Mouse (Mus musculus) MEL (cell line): ENCODE measurements around the gene Pck2. TPM values are rescaled to one million over a fixed set of nuclear protein-coding genes. Genes with fewer than 3 reads are reported as not detected.

Source experiments
- DNase-seq: peaks from one replicate; pipeline ENCODE4 v3.0.0; 2011; ENCODE audit warnings: low read depth, low spot score
- H3K27ac ChIP-seq: 2 replicates; pipeline ENCODE4 v1.5.1; 2012; ENCODE audit warnings: low read depth, mild to moderate bottlenecking, control low read depth, low read length, moderate library complexity; ENCODE audit not compliant: control insufficient read depth
- H3K27me3 ChIP-seq, 2 experiments: fragments of 150-350 bp in 1 of 2; sonication (generic) in 1 of 2; 2 replicates each; pipeline ENCODE4 v1.6.1; 2012; ENCODE audit warnings: low read length in 2 of 2, mild to moderate bottlenecking in 2 of 2, improper control_type of control experiment in 1 of 2, moderate library complexity in 1 of 2; ENCODE audit not compliant: insufficient read depth in 2 of 2, control insufficient read depth in 1 of 2
- H3K36me3 ChIP-seq, 2 experiments: 2 replicates each; pipeline ENCODE4 v1.6.1; 2012 to 2014; ENCODE audit warnings: low read length in 2 of 2, improper control_type of control experiment in 1 of 2, inconsistent platforms in 1 of 2, mild to moderate bottlenecking in 1 of 2; ENCODE audit not compliant: insufficient read depth in 2 of 2, control insufficient read depth in 1 of 2
- H3K4me1 ChIP-seq, 2 experiments: fragments of 150-350 bp in 1 of 2; sonication (generic) in 1 of 2; 2 replicates each; pipeline ENCODE4 v1.6.1; 2012; ENCODE audit warnings: low read length in 2 of 2, improper control_type of control experiment in 1 of 2, mild to moderate bottlenecking in 1 of 2; ENCODE audit not compliant: insufficient read depth in 2 of 2, control insufficient read depth in 1 of 2
- H3K4me3 ChIP-seq, 2 experiments: fragments of 150-350 bp in 1 of 2; sonication (generic) in 1 of 2; 2 replicates each; pipeline ENCODE4 v1.5.1; 2012; ENCODE audit warnings: low read depth in 2 of 2, low read length in 2 of 2, mild to moderate bottlenecking in 2 of 2, moderate library complexity in 2 of 2, control low read depth in 1 of 2, improper control_type of control experiment in 1 of 2; ENCODE audit not compliant: control insufficient read depth in 1 of 2, insufficient read depth in 1 of 2
- H3K79me2 ChIP-seq: 2 replicates; pipeline ENCODE4 v1.6.1; 2012; ENCODE audit warnings: mild to moderate bottlenecking, low read length, moderate library complexity; ENCODE audit not compliant: control insufficient read depth, poor library complexity, insufficient read depth
- H3K9ac ChIP-seq: 2 replicates; pipeline ENCODE4 v1.6.1; 2012; ENCODE audit warnings: low read depth, mild to moderate bottlenecking, control low read depth, low read length, moderate library complexity; ENCODE audit not compliant: control insufficient read depth, poor library complexity, severe bottlenecking
- H3K9me3 ChIP-seq: fragments of 150-350 bp; sonication (generic); replicated peaks from 2 replicates; pipeline ENCODE4 v1.6.1; 2012; ENCODE audit warnings: mild to moderate bottlenecking, low read length, improper control_type of control experiment, moderate library complexity; ENCODE audit not compliant: insufficient read depth
- BHLHE40 ChIP-seq: IDR thresholded peaks from 2 replicates; pipeline ENCODE4 v1.6.1; 2012; ENCODE audit warnings: low read depth, mild to moderate bottlenecking, inconsistent platforms, low read length, improper control_type of control experiment, borderline replicate concordance
- CHD1 ChIP-seq: IDR thresholded peaks from 2 replicates; pipeline ENCODE4 v1.6.1; 2012; ENCODE audit warnings: low read depth, mild to moderate bottlenecking, inconsistent platforms, low read length, improper control_type of control experiment
- CHD2 ChIP-seq: IDR thresholded peaks from 2 replicates; pipeline ENCODE4 v1.6.1; 2011; ENCODE audit warnings: low read length, improper control_type of control experiment
- CTCF ChIP-seq, 3 experiments: IDR thresholded peaks in 2 of 3; conservative IDR thresholded peaks in 1 of 3; 2 replicates each; pipeline ENCODE4 v1.5.1; 2011 to 2012; ENCODE audit warnings: low read length in 3 of 3, low read depth in 2 of 3, mild to moderate bottlenecking in 2 of 3, improper control_type of control experiment in 1 of 3, inconsistent platforms in 1 of 3, mixed read lengths in 1 of 3, moderate library complexity in 1 of 3; ENCODE audit not compliant: control insufficient read depth in 1 of 3, insufficient read depth in 1 of 3, poor library complexity in 1 of 3, severe bottlenecking in 1 of 3
- E2F4 ChIP-seq: IDR thresholded peaks from 2 replicates; pipeline ENCODE4 v1.6.1; 2011; ENCODE audit warnings: low read depth, low read length, improper control_type of control experiment, borderline replicate concordance
- ELF1 ChIP-seq: IDR thresholded peaks from 2 replicates; pipeline ENCODE4 v1.6.1; 2014; ENCODE audit warnings: low read depth, mild to moderate bottlenecking, inconsistent platforms, low read length, improper control_type of control experiment, moderate library complexity
- EP300 ChIP-seq, 2 experiments: IDR thresholded peaks; 2 replicates each; pipeline ENCODE4 v1.6.1; 2011; ENCODE audit warnings: improper control_type of control experiment in 2 of 2, low read length in 2 of 2, low read depth in 1 of 2, mild to moderate bottlenecking in 1 of 2
- ETS1 ChIP-seq: IDR thresholded peaks from 2 replicates; pipeline ENCODE4 v1.6.1; 2012; ENCODE audit warnings: low read depth, mild to moderate bottlenecking, inconsistent platforms, low read length, improper control_type of control experiment, moderate library complexity
- GATA1 ChIP-seq: IDR thresholded peaks from 2 replicates; pipeline ENCODE4 v1.6.1; 2011; ENCODE audit warnings: low read depth, low read length, improper control_type of control experiment
- HCFC1 ChIP-seq: IDR thresholded peaks from 2 replicates; pipeline ENCODE4 v1.6.1; 2012; ENCODE audit warnings: low read depth, mild to moderate bottlenecking, inconsistent platforms, low read length, improper control_type of control experiment, moderate library complexity
- JUND ChIP-seq: IDR thresholded peaks from 2 replicates; pipeline ENCODE4 v1.6.1; 2011; ENCODE audit warnings: low read depth, mild to moderate bottlenecking, improper control_type of control experiment, low read length
- MAX ChIP-seq: IDR thresholded peaks from 2 replicates; pipeline ENCODE4 v1.6.1; 2011; ENCODE audit warnings: low read length, improper control_type of control experiment
- MEF2A ChIP-seq: IDR thresholded peaks from 2 replicates; pipeline ENCODE4 v1.6.1; 2014; ENCODE audit warnings: low read depth, mild to moderate bottlenecking, inconsistent platforms, low read length, improper control_type of control experiment; ENCODE audit not compliant: poor library complexity, insufficient replicate concordance, severe bottlenecking; ENCODE audit errors: extremely low read depth
- MXI1 ChIP-seq: IDR thresholded peaks from 2 replicates; pipeline ENCODE4 v1.6.1; 2011; ENCODE audit warnings: mild to moderate bottlenecking, low read depth, low read length, improper control_type of control experiment
- MYB ChIP-seq: IDR thresholded peaks from 2 replicates; pipeline ENCODE4 v1.6.1; 2011; ENCODE audit warnings: mild to moderate bottlenecking, low read depth, low read length, improper control_type of control experiment
- MYC ChIP-seq: IDR thresholded peaks from 2 replicates; pipeline ENCODE4 v1.6.1; 2011; ENCODE audit warnings: low read depth, mild to moderate bottlenecking, low read length, improper control_type of control experiment, moderate library complexity
- NRF1 ChIP-seq: IDR thresholded peaks from 2 replicates; pipeline ENCODE4 v1.6.1; 2014; ENCODE audit warnings: low read depth, mild to moderate bottlenecking, inconsistent platforms, low read length, improper control_type of control experiment, moderate library complexity; ENCODE audit not compliant: poor library complexity, insufficient read depth, severe bottlenecking
- POLR2A ChIP-seq, 2 experiments: IDR thresholded peaks; 2 replicates each; pipeline ENCODE4 v1.6.1; 2011 to 2012; ENCODE audit warnings: low read length in 2 of 2, mild to moderate bottlenecking in 2 of 2, control low read depth in 1 of 2, improper control_type of control experiment in 1 of 2, low read depth in 1 of 2, moderate library complexity in 1 of 2; ENCODE audit not compliant: control insufficient read depth in 1 of 2, insufficient read depth in 1 of 2, poor library complexity in 1 of 2
- POLR2AphosphoS5 ChIP-seq: IDR thresholded peaks from 2 replicates; pipeline ENCODE4 v1.6.1; 2012; ENCODE audit warnings: low read depth, borderline replicate concordance, mild to moderate bottlenecking, inconsistent platforms, low read length, moderate library complexity, mixed read lengths
- RAD21 ChIP-seq: IDR thresholded peaks from 2 replicates; pipeline ENCODE4 v1.6.1; 2011; ENCODE audit warnings: mild to moderate bottlenecking, low read depth, low read length, improper control_type of control experiment
- SIN3A ChIP-seq: IDR thresholded peaks from 2 replicates; pipeline ENCODE4 v1.6.1; 2012; ENCODE audit warnings: low read length, improper control_type of control experiment, inconsistent platforms
- TAL1 ChIP-seq: IDR thresholded peaks from 2 replicates; pipeline ENCODE4 v1.6.1; 2012; ENCODE audit warnings: mild to moderate bottlenecking, inconsistent platforms, low read length, moderate library complexity, mixed read lengths
- UBTF ChIP-seq: IDR thresholded peaks from 2 replicates; pipeline ENCODE4 v1.6.1; 2012; ENCODE audit warnings: low read depth, mild to moderate bottlenecking, inconsistent platforms, low read length, improper control_type of control experiment, moderate library complexity, borderline replicate concordance; ENCODE audit not compliant: insufficient read depth
- USF1 ChIP-seq: IDR thresholded peaks from 2 replicates; pipeline ENCODE4 v1.6.1; 2014; ENCODE audit warnings: low read depth, mild to moderate bottlenecking, inconsistent platforms, low read length, improper control_type of control experiment, moderate library complexity
- USF2 ChIP-seq, 2 experiments: IDR thresholded peaks; 2 replicates each; pipeline ENCODE4 v1.6.1; 2011 to 2012; ENCODE audit warnings: improper control_type of control experiment in 2 of 2, low read length in 2 of 2, borderline replicate concordance in 1 of 2, inconsistent platforms in 1 of 2, low read depth in 1 of 2, mild to moderate bottlenecking in 1 of 2; ENCODE audit not compliant: insufficient read depth in 1 of 2
- ZC3H11A ChIP-seq: IDR thresholded peaks from 2 replicates; pipeline ENCODE4 v1.6.1; 2012; ENCODE audit warnings: low read depth, mild to moderate bottlenecking, inconsistent platforms, low read length, improper control_type of control experiment
- ZKSCAN1 ChIP-seq: IDR thresholded peaks from 2 replicates; pipeline ENCODE4 v1.6.1; 2012; ENCODE audit warnings: low read depth, mild to moderate bottlenecking, inconsistent platforms, low read length, improper control_type of control experiment, moderate library complexity
- ZNF384 ChIP-seq: IDR thresholded peaks from 2 replicates; pipeline ENCODE4 v1.6.1; 2012; ENCODE audit warnings: low read depth, mild to moderate bottlenecking, inconsistent platforms, low read length, improper control_type of control experiment
- polyA plus RNA-seq, 2 experiments: library from polyadenylated mRNA; stranded (reverse) in 1 of 2; unstranded in 1 of 2; fragments of >175 nt in 1 of 2; fragments of >200 nt in 1 of 2; gene quantifications; 2 replicates each; pipeline versions ENCODE4 v1.2.1 to v1.2.4; 2012; ENCODE audit warnings: low replicate concordance in 2 of 2, low read depth in 1 of 2; ENCODE audit not compliant: insufficient read length in 2 of 2, insufficient read depth in 1 of 2, missing spikeins in 1 of 2
- total RNA-seq: library from RNA; depleted of rRNA; stranded (reverse); fragments of 300-350 nt; gene quantifications from 2 replicates; pipeline ENCODE4 v1.2.3, GENCODE M21; 2012

Pck2 gene
- total and polyA plus RNA-seq, 3 experiments, result 17.0 to 103 (median 63.7) TPM

GRCm38 (mm10) chr14:55576376-55576775, 36.3 kb downstream of the Pck2 start:
- Histone ChIP-seq H3K27ac (no peak overlapping the region), H3K36me3 (peaks cover 0 to 5% of the 10 kb centered on the region in 2 experiments; a peak in 2 of 4 replicates), H3K9ac (no peak overlapping the region), H3K4me1 (peaks cover 3 to 11% of the 10 kb centered on the region in 2 experiments; a peak in 3 of 4 replicates), H3K27me3 (no peaks in the 10 kb centered on the region), H3K79me2 (peaks cover 4% of the 10 kb centered on the region), H3K4me3 (no peak overlapping the region), H3K9me3 (no peaks in the 10 kb centered on the region)
- TF ChIP-seq HCFC1 (no peak), ZNF384 (no peak), POLR2AphosphoS5 (no peak), SIN3A (no peak), MAX (no peak), ZC3H11A (no peak), POLR2A (IDR thresholded peaks at IDR 0.05; ENCODE audit: control insufficient read depth in 1 of 2, insufficient read depth in 1 of 2, low read depth in 1 of 2, low read length in 2 of 2, poor library complexity in 1 of 2) (no peak), CTCF (IDR thresholded peaks at IDR 0.05 in 2 of 3, conservative IDR thresholded peaks at IDR 0.05 in 1 of 3; ENCODE audit: control insufficient read depth in 1 of 3, insufficient read depth in 1 of 3, low read depth in 2 of 3, low read length in 3 of 3, poor library complexity in 1 of 3, severe bottlenecking in 1 of 3) (no peak), EP300 (IDR thresholded peaks at IDR 0.05; ENCODE audit: low read depth in 1 of 2, low read length in 2 of 2) (no peak), TAL1 (no peak), ZKSCAN1 (no peak)
- DNase-seq, result no peak

- Histone ChIP-seq H3K79me2 (peaks cover 4% of the 10 kb centered on the region), H3K9me3 (no peaks in the 10 kb centered on the region), H3K36me3 (peaks cover 0 to 7% of the 10 kb centered on the region in 2 experiments; a peak in 2 of 4 replicates), H3K4me3 (peak within 1 kb of the TSS; percentile 88 to 93), H3K27ac (peak within 1 kb of the TSS; percentile 72), H3K27me3 (no peaks in the 10 kb centered on the region), H3K4me1 (peaks cover 3 to 13% of the 10 kb centered on the region in 2 experiments; a peak in 3 of 4 replicates), H3K9ac (peak within 1 kb of the TSS; percentile 93)
- DNase-seq, result peak; percentile 91
- TF ChIP-seq NRF1 (no peak), JUND (no peak), USF2 (IDR thresholded peaks at IDR 0.05; ENCODE audit: borderline replicate concordance in 1 of 2, insufficient read depth in 1 of 2, low read depth in 1 of 2, low read length in 2 of 2) (no peak), BHLHE40 (no peak), EP300 (IDR thresholded peaks at IDR 0.05; ENCODE audit: low read depth in 1 of 2, low read length in 2 of 2) (no peak), CHD2 (no peak), RAD21 (no peak), E2F4 (no peak), MYB (no peak), USF1 (no peak), ZNF384 (no peak), POLR2A (IDR thresholded peaks at IDR 0.05; ENCODE audit: control insufficient read depth in 1 of 2, insufficient read depth in 1 of 2, low read depth in 1 of 2, low read length in 2 of 2, poor library complexity in 1 of 2) (peak; percentile 53 to 80), UBTF (0 out of 2 replicates have a peak, but pooled peaks have one; percentile 22), MXI1 (peak; percentile 60), HCFC1 (peak; percentile 75), MEF2A (no peak), MAX (no peak), CHD1 (no peak), GATA1 (no peak), POLR2AphosphoS5 (no peak), ZKSCAN1 (no peak), MYC (no peak), ETS1 (0 out of 2 replicates have a peak, but pooled peaks have one; percentile 38), ELF1 (peak; percentile 70; the same call in 1 of the 2 replicates)
These were observed 38.0 kb downstream of the Pck2 start, which contains the start of gene Psme1 for GRCm38 (mm10) chr14:55577871-55578667. Gene Psme1 (plus strand): TSS chr14:55578123.
